Mouse (Mus musculus): ENCODE measurements around the gene H3f3b.
"Not testable (repeated sequence)": the region's sequence is repeated elsewhere in the genome, so short reads cannot be mapped to it uniquely, and the experiment has no call there.

Gene H3f3b

DNA sequence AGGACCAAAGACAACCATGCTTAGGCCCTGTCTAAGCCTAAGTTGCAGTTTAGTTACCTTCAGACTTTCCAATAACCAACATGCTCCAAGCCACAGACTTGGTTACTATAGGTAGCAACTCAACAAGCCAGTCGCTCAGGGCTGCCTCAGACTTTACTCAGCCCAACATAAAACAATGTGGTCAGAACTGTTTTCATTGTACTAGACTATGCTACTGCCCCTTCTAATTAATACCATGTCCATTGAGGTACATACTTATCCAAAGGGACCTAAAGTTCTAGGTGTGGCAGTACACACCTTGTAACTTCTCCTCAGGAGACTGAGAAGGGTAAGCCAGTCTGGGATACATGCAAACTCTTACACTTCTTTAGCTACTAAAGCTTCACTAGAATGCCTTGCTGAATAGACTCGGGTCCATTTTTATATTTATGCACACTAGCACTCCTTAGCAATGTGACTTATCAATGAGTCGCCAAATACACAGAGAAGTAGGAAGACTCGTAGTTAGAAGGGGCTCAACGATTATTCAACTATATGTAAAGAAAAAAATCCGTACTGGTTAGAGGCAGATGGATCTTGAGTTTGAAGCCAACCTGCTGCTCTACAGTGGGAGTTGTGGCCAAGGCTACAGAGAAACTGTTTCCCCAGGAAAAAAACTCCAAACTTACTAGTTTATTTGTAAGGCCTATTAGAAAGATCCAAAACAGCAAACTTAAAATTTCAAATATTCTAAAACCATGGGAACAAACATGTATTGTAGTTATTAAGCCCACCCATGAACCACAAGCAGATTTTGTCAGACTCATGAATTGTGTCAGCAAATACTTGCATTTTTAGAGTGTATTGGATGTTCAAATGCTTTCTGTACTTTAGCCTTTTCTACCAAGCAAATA is 6.2 kb downstream of the H3f3b start:
- DNase-seq (ENCODE audit: low read depth) = no peak

DNA sequence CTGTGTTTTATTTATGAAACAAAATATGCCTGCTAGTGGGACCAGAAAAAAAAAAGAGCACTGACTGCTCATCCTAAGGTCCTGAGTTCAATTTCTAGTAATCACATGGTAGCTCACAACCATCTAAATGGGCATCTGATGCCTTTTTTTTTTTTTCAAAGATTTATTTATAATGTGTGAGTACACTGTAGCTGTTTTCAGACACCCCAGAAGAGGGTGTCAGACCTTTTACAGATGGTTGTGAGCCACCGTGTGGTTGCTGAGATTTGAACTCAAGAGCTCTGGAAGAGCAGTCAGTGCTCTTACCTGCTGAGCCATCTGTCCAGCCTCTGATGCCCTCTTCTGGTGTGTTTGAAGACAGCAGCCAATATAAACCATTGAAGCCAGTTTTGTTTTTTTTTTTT is 7.2 kb downstream of the H3f3b start:
- DNase-seq (ENCODE audit: low read depth) = no peak

DNA sequence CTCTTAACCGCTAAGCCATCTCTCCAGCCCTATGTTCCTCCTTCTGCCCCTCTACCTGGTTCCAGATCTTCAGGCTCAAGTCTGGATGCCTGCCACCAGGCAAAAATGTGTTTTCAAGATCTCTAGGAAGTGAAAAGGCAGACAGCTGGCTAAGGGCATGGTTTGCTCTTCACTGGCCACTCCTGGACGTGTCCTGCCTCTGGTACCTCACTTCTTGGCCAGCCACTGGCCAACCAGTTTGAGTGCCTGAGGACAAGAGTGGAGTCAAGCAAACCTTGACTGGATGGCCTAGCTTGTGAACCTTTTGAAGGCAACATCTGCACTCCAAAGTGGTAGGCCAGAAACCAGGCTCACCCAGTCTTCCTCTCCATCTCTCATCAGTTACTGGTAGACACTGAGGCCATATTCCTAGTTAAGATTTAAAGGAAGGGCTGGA is 7.8 kb downstream of the H3f3b start:
- no peak for DNase-seq (ENCODE audit: low read depth)

DNA sequence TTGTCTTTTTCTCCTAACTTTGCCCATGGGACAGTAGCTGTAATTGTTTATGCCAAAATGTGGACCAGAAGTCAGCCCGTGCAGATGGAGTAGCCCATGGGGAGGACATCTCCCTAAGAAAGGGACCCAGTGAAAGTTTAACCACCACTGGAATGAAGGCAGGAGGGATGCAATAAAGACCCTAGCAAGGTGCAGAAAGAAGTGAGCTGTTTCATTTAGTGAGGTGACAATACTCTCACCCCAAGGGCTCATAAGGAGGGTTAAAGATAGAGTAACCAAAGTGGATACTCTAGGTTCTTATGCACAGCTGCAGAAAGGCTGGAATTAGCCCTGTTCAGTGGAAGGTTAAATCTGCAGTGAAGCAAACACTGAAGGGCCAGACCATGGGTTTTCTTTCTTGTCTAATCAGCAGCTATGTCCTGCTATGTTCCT is 8.4 kb downstream of the H3f3b start:
- no peak for DNase-seq (ENCODE audit: low read depth)

- not testable (repeated sequence) for DNase-seq (ENCODE audit: low read depth)
Measured at GRCm38 (mm10) chr11:116018867-116019266, 8.9 kb downstream of the H3f3b start.

- no peak for DNase-seq (ENCODE audit: low read depth)
Measured at GRCm38 (mm10) chr11:116018106-116018505, 9.7 kb downstream of the H3f3b start.

GRCm38 (mm10) chr11:116014821-116015220 is 12.9 kb downstream of the H3f3b start:
- DNase-seq (ENCODE audit: low read depth) = no peak

DNA sequence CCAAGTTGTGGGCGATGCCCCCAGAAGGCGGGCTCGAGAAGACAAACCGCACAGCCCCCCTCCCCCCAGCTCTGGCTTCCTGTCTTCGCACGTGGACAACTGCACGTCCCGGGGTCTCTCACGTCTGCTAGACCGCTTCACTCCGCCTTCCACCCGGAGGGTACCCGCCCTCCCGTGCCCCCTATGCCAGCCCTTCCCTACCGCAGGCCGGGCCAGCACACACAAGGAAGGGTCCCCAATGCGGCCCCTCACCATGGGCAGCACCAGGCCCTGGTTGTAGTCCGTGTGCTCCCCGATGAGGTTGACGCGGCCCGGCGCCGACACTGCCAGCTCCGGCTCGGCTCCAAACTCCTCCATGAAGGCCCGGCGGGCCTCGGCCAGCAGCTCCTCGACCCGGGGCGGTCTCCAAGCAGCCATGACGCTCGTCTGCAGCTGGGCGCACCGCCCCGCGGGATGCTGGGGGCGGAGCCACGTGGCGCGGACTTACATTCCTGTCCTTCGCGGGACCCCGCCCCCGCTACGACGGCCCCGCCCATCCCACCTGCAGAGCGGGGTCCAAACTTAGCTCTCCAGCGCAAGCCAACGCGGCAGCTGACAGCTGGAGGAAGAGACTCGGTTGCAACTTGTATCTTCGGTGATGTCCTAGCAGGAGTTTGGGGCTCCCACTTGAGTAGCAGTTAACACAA is 15.4 kb downstream of the H3f3b start, which contains the start of gene Galk1:
Galk1 (minus strand) TSS at position 458 of the 686 bp plus-strand sequence.
- DNase-seq (ENCODE audit: low read depth) = peak; percentile 73

DNA sequence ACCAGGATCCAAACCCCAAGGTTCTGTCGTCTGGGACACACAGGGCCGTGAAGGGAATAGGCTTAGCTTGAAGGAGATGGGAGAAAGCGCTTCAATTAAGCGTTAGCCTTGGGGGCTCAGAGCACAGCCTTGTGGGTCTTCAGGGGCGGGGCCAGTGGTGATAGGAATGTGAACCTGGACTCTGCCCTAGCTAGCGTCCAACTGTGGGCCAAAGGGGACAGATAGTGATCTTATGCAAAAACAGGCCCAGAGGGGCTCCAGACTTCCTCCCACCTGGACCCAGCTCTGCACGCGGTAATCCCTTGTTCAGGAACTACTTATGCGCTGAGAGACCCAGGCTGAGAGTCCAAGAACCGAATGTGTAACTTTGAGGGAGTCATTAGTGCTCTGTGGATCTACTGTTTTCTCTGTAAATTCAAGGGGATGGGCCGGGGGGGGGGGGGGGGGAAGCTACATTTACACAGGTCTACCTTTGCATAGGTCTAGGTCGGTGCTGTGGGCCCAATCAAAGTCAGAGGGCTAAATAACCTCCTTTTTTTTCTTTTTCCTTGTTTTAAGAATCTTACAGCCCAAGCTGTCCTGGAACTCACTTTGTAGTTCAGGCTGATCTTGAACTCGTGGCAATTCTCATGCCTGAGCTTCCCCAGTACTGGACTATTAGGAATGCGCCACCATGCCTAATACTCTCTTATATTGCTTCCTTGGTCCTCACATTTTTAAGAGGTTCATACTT is 16.1 kb downstream of the H3f3b start:
- no peak for DNase-seq (ENCODE audit: low read depth)

GRCm38 (mm10) chr11:116010948-116011347 is 16.8 kb downstream of the H3f3b start:
- DNase-seq (ENCODE audit: low read depth) = no peak

DNA sequence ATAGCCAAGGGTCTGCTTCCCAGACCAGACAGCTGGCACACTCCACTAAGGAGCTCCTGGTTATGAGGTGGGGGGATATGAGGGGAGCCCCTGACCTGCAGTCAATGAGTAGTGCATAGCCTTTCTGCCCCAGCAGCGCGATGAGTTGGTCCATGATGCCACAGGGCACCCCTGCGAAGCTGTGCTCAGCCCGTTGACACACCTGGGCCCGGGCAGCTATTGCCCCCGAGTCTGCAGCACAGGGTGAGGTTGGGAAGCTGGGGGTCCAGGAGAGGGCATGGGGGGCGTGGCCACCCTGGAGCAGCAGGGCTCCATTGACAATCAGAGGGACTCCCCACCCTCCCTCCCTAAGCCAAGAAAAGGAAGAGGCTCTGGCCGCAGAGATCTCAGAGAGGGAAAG is 17.6 kb downstream of the H3f3b start:
- no peak for DNase-seq (ENCODE audit: low read depth)

DNA sequence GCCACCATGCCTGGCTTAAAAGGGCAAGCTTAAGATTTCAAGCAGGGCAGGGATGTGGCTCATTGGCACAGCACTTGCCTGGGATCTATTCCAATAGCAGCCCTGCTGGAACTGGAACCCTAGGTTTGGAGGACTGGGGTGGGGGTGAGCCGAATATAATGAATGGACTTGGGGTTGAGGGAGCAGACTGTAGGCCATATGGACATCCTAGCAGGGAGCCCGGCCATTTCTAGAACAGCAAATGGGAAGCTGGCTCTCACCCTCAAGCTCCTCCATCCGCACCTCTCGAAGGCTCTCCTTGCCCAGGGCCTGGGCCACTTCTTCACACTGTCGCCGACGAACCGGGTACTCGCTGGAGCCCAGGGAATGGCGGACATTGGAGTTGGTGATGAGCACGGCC is 18.1 kb downstream of the H3f3b start:
- DNase-seq (ENCODE audit: low read depth) = no peak

DNA sequence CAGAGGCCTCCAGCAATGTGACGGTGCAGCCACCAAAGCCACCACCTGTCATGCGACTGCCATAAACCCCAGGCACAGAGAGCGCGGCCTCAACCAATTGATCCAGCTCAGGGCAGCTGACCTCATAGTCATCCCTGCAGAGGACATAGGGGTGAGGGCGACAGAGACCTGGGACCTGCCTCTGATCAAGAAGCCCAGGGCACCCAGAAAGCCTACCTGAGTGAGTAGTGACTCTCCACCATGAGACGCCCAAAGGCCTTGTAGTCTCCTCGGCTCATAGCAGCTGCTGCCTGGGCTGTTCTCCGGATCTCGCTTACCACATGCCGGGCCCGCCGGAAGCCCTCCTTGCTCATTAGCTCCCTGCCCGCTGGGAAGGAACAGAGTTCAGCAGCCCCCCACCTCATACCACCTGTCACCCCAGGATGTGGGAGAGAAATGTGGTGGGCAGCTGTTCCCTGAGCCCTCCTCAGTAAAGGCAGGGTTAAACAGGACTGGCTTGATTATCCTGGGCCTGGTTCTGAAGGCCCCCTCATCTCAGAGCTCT is 18.9 kb downstream of the H3f3b start:
- DNase-seq (ENCODE audit: low read depth) = no peak

- DNase-seq (ENCODE audit: low read depth) = no peak
Measured at GRCm38 (mm10) chr11:116008411-116008810, 19.4 kb downstream of the H3f3b start.

DNA sequence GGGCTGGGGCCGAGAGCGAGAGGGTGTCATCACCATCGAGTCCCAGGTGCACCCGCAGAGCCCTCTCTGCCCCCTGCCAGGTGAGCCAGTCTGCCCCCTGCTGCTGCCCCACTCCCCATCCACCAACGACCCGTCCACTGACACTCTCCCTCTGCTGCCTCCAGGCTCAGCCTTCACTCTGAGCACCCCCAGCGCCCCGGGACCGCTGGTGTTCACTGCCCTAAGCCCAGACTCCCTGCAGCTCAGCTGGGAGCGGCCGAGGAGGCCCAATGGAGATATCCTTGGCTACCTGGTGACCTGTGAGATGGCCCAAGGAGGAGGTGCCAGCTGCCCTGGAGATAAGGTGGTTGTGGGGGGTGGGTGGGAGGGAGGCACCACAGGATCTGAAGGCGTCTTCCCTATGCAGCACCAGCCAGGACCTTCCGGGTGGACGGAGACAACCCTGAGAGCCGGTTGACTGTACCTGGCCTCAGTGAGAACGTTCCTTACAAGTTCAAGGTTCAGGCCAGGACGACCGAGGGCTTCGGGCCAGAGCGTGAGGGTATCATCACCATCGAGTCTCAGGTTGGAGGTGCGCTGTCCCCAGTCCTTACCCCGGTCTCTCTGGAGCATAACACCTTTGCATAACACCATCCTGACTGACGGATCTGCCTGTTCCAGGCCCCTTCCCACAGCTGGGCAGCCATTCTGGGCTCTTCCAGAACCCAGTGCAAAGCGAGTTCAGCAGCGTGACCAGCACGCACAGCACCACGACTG is 20.5 kb downstream of the H3f3b start:
- DNase-seq (ENCODE audit: low read depth) = no peak

DNA sequence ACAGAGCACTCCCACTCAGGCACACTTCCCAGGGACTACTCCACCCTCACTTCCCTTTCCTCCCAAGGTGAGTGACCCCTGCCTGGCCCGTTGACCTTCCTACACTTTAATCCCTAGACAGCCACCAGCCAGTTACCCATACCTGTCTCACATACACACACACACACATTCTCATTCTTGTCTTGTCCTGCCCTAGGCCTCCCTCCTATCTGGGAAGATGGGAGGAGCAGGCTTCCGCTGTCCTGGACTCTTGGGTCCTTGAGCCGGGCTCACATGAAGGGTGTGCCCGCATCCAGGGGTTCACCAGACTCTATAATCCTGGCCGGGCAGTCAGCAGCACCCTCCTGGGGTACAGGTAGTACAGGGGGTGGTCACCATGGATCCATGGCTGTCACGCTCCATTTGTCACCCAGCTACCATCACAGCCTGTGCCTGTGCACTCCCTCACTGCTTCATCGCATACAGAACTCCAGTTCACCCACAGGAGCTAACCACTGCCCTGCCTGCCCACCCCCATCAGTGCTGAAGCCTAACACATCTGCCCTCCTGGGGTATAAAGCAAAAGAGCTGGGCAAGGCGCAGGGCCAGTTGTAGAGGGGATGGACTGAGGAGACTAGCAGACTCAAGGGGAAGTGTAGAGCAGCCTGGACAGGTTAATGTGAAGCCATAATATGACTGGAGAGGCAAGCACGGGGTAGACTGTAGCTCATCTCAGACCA is 21.9 kb downstream of the H3f3b start:
- no peak for DNase-seq (ENCODE audit: low read depth)

- peak; percentile 75 for DNase-seq (ENCODE audit: low read depth)
Measured at GRCm38 (mm10) chr11:116004840-116005700, 22.7 kb downstream of the H3f3b start.

DNA sequence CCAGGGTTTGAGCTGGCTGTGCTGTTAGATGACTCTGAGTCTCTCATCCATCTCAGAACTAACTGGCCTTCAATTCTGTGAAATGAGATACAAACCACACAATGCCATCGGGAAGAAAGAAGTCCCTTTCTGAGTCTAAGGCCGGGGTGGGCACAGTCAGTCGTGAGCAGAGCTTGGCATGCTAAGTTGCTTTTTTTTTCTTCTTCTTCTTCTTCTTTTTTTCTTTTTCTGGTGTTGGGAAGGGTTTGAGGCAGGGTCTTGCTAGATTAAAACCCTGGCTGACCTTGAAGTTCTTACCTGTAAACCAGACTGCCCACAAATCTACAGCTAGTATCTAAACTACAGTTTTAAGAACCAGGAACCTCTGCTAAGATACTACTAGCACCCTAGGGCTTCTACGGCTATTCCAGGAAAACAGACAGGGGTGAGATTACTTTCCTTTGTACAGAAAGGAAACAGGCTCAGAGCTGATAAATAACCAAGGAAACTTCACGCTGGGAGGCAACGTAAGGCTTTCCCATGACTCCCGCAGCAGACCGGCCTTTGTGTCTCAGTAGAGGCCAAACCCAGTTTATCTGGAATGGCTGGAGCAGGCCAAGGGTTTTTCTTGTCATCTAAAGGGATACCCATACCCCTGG is 23.5 kb downstream of the H3f3b start:
- DNase-seq (ENCODE audit: low read depth) = no peak

- DNase-seq (ENCODE audit: low read depth) = no peak
Measured at GRCm38 (mm10) chr11:116002894-116003293, 24.9 kb downstream of the H3f3b start.

Data from fibroblast of lung, adult 2 months (primary cell).